Mouse (Mus musculus) stomach, embryonic 14.5 days (tissue): ENCODE measurements around the gene Bok. TPM values are rescaled to one million over a fixed set of nuclear protein-coding genes. Genes with fewer than 3 reads are reported as not detected.

Source experiments
- ATAC-seq: fragments of 200-750 bp; cut with Nextera tagmentation; 2 replicates; pipeline ENCODE4 v1.8.0; 2017; ENCODE audit warnings: low read depth, moderate TSS enrichment; ENCODE audit not compliant: insufficient number of reproducible peaks, insufficient read depth, low FRiP score
- H3K27ac ChIP-seq: fragments of 300-500 bp; sonication (generic); 2 replicates; pipeline ENCODE4 v1.5.1; 2014; ENCODE audit warnings: mild to moderate bottlenecking, low read length, moderate library complexity, mixed read lengths
- H3K27me3 ChIP-seq: fragments of 300-500 bp; sonication (generic); 2 replicates; pipeline ENCODE4 v1.6.1; 2014; ENCODE audit warnings: low read length, control low read depth, mixed read lengths; ENCODE audit not compliant: control insufficient read depth, insufficient read depth
- H3K36me3 ChIP-seq: fragments of 300-500 bp; sonication (generic); 2 replicates; pipeline ENCODE4 v1.6.1; 2014; ENCODE audit warnings: mild to moderate bottlenecking, control low read depth, low read length, moderate library complexity, mixed read lengths; ENCODE audit not compliant: control insufficient read depth, insufficient read depth
- H3K4me1 ChIP-seq: fragments of 300-500 bp; sonication (generic); 2 replicates; pipeline ENCODE4 v1.6.1; 2014; ENCODE audit warnings: low read length, control low read depth, mixed read lengths; ENCODE audit not compliant: control insufficient read depth, insufficient read depth
- H3K4me2 ChIP-seq: fragments of 300-500 bp; sonication (generic); replicated peaks from 2 replicates; pipeline ENCODE4 v1.6.1; 2014; ENCODE audit warnings: low read depth, low read length, control low read depth
- H3K4me3 ChIP-seq: fragments of 300-500 bp; sonication (generic); 2 replicates; pipeline ENCODE4 v1.5.1; 2014; ENCODE audit warnings: low read depth, low read length, control low read depth
- H3K9ac ChIP-seq: fragments of 300-500 bp; sonication (generic); replicated peaks from 2 replicates; pipeline ENCODE4 v1.6.1; 2014; ENCODE audit warnings: low read depth, mild to moderate bottlenecking, control low read depth, low read length, moderate library complexity, mixed read lengths
- H3K9me3 ChIP-seq: fragments of 300-500 bp; sonication (generic); 2 replicates; pipeline ENCODE4 v1.6.1; 2016; ENCODE audit warnings: low read depth, low read length, control low read depth; ENCODE audit not compliant: control insufficient read depth
- WGBS: fragments of 180-500 bp; shearing (Covaris S2); extraction: QIAGEN DNeasy Blood & Tissue Kit; methylation state at CpG from one replicate; pipeline ENCODE4 v1.1.7; 2014; 5-methylcytosine and 5-hydroxymethylcytosine counted together
- polyA plus RNA-seq: library from polyadenylated mRNA; unstranded; fragments of >200 nt; fragmentation: Nextera tagmentation; extraction: Ambion mirVana; gene quantifications from 2 replicates; pipeline ENCODE4 v1.2.1, GENCODE M21; 2014

Bok gene
- polyA plus RNA-seq, 1 experiment from 2014 or later, result 58.0 TPM

DNA sequence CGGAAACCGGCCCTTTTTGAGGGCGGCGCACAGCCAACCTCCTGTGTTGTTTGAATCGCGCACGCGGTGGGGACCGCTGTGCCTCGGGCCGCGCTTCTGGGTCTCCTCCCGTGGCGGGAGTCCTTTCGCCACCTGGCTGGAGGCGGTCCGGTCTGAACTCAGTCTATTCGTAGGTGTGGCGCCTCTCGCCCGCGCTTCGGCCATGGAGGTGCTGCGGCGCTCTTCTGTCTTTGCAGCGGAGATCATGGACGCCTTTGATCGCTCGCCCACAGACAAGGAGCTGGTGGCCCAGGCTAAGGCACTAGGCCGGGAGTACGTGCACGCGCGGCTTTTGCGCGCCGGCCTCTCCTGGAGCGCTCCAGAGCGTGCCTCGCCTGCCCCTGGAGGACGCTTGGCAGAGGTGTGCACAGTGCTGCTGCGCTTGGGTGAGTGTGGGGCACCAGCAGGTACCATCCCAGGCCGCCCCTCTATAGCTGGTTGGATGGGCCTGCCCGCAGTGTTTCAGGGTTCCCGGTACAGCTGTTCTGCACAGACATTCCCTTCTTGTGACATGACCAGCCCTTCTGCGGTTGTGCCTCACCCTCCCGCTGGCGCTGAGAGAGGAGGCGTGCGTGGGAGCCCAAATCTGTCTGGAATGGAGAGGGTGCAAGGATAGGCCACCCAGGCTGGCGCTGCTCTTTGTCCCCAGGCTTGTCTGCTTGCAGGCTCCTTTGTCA, 943 bp downstream of the Bok start:
- WGBS, result 5% methylated on average over 51 of the region's 51 CpGs
- peak; percentile 81 for ATAC-seq
- peak overlapping the region; percentile 46 for H3K9ac ChIP-seq

DNA sequence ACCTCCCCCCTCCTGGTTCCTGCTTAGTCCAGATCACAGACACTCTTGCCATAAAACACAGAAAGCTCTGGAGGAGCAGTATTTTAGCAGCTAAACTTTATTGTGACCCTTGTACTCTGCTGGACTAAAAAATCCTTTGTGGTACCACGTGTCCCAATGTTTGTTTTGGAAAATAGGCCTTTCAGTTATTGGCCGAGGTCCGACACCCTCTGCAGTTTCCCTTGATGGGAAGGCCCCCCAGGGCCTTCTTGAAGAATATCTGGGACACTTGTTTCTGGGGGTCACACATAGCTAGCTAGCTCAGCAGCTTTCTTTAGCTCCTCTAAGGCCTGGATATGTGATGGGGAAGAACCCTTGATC, 1.5 kb downstream of the Bok start:
- Histone ChIP-seq H3K27ac (no peak overlapping the region), H3K27me3 (no peaks in the 10 kb centered on the region), H3K9me3 (no peaks in the 10 kb centered on the region), H3K9ac (peak overlapping the region; percentile 46; the same call in 1 of the 2 replicates), H3K4me2 (peak overlapping the region; percentile 89), H3K4me1 (0 out of 2 replicates have a peak, but pooled peaks cover 10% of the 10 kb centered on the region), H3K36me3 (peaks cover 9% of the 10 kb centered on the region; the same call in 1 of the 2 replicates), H3K4me3 (peak overlapping the region; percentile 56)
- ATAC-seq, result no peak
- WGBS, result 58% methylated on average over 3 of the region's 3 CpGs

More for the DNA sequence above, 943 bp downstream of the Bok start:
- H3K4me3 ChIP-seq, result peak overlapping the region; percentile 56
- peak overlapping the region; percentile 89 for H3K4me2 ChIP-seq
- H3K36me3 ChIP-seq, result peaks cover 8% of the 10 kb centered on the region; the same call in 1 of the 2 replicates
- 0 out of 2 replicates have a peak, but pooled peaks cover 10% of the 10 kb centered on the region for H3K4me1 ChIP-seq
- H3K9me3 ChIP-seq, result no peaks in the 10 kb centered on the region
- H3K27me3 ChIP-seq, result no peaks in the 10 kb centered on the region
- H3K27ac ChIP-seq, result peak overlapping the region; percentile 28; the same call in 1 of the 2 replicates

DNA sequence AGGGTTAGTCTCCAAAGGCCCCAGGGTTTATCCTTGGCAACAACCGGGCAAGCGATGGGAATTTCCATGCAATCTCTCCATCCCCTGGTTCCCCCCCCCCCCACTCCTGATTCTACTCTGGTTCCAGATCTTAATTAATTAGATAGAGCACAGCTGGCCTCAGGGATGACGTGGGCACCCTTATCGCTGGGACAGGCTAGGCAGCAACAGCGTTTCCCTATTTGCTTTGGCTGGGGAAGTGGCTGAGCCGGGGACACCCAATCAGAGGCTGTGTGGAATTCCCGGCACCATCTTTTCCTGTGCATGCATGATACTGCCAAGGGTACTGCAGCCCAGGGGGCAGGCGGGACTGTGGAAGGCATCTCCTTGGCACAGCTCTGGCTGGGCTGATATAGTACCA, 2.7 kb downstream of the Bok start:
- H3K27ac ChIP-seq, result no peak overlapping the region
- H3K4me3 ChIP-seq, result no peak overlapping the region
- H3K36me3 ChIP-seq, result peaks cover 12% of the 10 kb centered on the region; the same call in 1 of the 2 replicates
- WGBS, result 81% methylated on average over 8 of the region's 8 CpGs
- no peaks in the 10 kb centered on the region for H3K27me3 ChIP-seq
- ATAC-seq, result no peak
- no peak overlapping the region for H3K9ac ChIP-seq
- 0 out of 2 replicates have a peak, but pooled peaks cover 10% of the 10 kb centered on the region for H3K4me1 ChIP-seq
- no peak overlapping the region for H3K4me2 ChIP-seq
- H3K9me3 ChIP-seq, result no peaks in the 10 kb centered on the region

DNA sequence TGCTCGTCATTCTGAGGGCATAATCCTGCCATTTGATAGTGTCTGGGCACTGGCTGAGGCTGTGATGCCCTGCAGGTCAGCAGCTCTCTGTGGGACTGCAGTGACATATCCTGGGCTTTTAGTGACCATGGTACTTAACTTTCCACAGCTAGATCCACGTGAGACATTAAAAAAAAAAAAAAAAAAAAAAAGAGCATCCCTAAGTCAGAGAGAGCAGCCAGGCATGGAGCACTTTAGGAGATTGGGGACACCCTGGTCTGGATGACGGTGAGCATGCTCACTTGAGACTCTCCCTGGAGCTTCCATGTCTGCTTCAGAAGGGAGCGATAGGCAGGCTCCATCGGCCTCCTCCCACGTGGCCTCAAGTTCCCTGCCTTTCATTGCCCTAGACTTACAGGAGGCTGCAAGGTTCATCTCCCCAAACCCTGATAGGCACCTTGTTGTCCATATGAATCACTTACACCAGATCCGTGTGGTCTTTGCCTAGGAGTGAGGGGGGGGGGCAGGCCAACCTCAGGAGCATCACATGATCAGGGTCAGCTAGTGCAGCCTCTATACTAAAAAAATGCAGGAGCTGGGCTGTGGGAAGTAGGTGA, 4.5 kb downstream of the Bok start:
- Histone ChIP-seq H3K4me1 (0 out of 2 replicates have a peak, but pooled peaks cover 9% of the 10 kb centered on the region), H3K36me3 (peaks cover 12% of the 10 kb centered on the region; the same call in 1 of the 2 replicates), H3K4me3 (no peak overlapping the region), H3K9ac (no peak overlapping the region), H3K27ac (no peak overlapping the region), H3K27me3 (no peaks in the 10 kb centered on the region), H3K4me2 (no peak overlapping the region), H3K9me3 (no peaks in the 10 kb centered on the region)
- no peak for ATAC-seq
- 80% methylated on average over 7 of the region's 7 CpGs for WGBS

DNA sequence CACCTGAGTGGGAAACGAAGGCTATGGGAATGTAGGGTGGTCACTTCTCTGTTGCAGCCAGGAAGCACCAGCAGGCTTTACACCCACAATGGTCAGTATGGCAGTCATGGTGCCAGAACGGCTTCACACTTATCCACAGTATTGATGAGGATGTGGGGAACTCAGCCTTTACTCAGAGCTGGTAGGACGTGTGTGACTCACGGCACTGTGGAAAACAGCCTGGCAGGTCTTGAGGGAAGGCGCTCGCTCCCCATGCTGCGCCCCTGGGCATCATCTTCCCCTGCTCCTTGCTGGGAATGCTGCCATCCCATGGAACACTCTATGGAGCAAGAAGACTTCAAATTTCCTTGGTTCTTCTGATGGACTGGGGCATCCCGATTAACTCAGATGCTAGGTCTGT, 5.6 kb downstream of the Bok start:
- WGBS, result 89% methylated on average over 8 of the region's 8 CpGs
- ATAC-seq, result no peak
- Histone ChIP-seq H3K36me3 (peaks cover 12% of the 10 kb centered on the region; the same call in 1 of the 2 replicates), H3K4me1 (0 out of 2 replicates have a peak, but pooled peaks cover 6% of the 10 kb centered on the region), H3K4me2 (no peak overlapping the region), H3K27me3 (no peaks in the 10 kb centered on the region), H3K27ac (no peak overlapping the region), H3K4me3 (no peak overlapping the region), H3K9ac (no peak overlapping the region), H3K9me3 (no peaks in the 10 kb centered on the region)

DNA sequence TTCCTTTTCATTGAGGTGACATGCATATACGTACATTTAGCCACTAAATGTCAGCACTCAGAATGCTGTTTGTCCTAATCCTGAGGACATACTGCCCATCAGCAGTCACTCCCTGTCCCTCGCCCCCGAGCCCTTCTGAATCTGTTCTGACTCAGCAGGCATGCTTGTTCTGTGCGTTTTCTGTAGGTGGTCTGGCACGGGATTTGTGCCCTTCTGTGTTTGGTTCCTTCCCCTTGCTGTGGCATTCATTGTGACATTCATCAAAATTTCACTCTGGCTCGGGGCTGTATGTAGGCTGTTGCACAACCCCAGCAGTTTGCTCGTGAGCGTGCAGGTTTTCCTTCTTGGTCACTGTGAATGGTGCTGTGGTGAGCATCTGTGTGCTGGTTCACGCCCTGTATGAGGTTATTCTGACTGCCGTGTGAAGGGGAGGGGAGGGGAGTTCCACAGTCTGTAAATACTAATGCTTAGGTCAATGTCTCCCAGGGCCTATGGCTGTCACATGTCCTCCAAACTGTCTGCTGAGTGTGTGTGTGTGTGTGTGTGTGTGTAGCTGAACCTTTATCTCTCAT, 6.4 kb downstream of the Bok start:
- H3K9me3 ChIP-seq, result no peaks in the 10 kb centered on the region
- no peak overlapping the region for H3K27ac ChIP-seq
- 0 out of 2 replicates have a peak, but pooled peaks cover 6% of the 10 kb centered on the region for H3K4me1 ChIP-seq
- no peaks in the 10 kb centered on the region for H3K27me3 ChIP-seq
- H3K4me3 ChIP-seq, result no peak overlapping the region
- 73% methylated on average over 10 of the region's 10 CpGs for WGBS
- H3K9ac ChIP-seq, result no peak overlapping the region
- H3K4me2 ChIP-seq, result no peak overlapping the region
- peaks cover 12% of the 10 kb centered on the region; the same call in 1 of the 2 replicates for H3K36me3 ChIP-seq
- ATAC-seq, result no peak

DNA sequence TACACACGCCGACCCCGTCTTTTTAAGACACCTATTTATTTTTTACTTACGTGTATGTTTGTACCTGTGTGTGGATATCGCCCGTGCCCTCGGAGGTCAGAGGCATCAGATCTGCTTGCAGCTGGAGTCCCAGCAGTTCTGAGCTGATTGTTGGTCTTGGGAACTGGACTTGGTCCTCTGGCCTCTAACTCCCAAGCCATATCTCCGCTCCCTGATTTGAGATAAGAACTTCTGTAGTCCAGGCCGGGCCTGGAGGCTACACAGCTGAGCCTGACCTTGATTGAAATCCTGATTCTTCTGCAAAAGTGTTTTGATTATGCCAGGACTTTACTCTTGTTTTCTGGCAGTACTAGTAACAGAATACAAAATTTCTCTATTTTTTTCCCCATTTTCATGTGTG, 7.3 kb downstream of the Bok start:
- no peak for ATAC-seq

DNA sequence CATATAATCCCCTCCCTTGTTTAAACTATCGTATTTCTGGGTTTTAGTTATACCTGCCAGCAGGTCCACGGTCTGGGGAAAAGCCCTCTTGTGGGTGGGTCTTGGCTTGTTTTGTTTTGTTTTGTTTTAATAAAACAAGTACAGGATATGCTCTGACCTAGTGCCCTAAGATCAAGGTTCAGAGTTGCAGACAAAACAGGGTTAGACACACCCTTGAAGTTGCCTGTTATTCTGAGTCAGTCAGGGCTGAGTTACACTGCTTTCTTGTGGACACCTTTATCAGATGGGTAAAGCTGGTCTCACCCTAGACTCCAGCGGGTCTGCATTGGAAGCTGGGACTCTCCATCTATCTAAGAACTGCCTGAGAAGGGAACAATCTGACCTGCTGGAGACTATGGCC, 8.0 kb downstream of the Bok start:
- Histone ChIP-seq H3K4me1 (no peaks in the 10 kb centered on the region), H3K36me3 (peaks cover 12% of the 10 kb centered on the region; the same call in 1 of the 2 replicates), H3K9ac (no peak overlapping the region), H3K27me3 (no peaks in the 10 kb centered on the region), H3K9me3 (no peaks in the 10 kb centered on the region), H3K4me2 (no peak overlapping the region), H3K4me3 (no peak overlapping the region), H3K27ac (no peak overlapping the region)
- WGBS, result 75% methylated on average over 3 of the region's 3 CpGs
- no peak for ATAC-seq

More for the DNA sequence above, 7.3 kb downstream of the Bok start:
- Histone ChIP-seq H3K4me3 (no peak overlapping the region), H3K4me2 (no peak overlapping the region), H3K27ac (no peak overlapping the region), H3K4me1 (no peaks in the 10 kb centered on the region), H3K36me3 (peaks cover 12% of the 10 kb centered on the region; the same call in 1 of the 2 replicates), H3K9ac (no peak overlapping the region), H3K9me3 (no peaks in the 10 kb centered on the region), H3K27me3 (no peaks in the 10 kb centered on the region)
- 87% methylated on average over 9 of the region's 9 CpGs for WGBS
